Mouse (Mus musculus) spleen, postnatal 10 days (tissue): ENCODE results near the gene Daam2.
A peak's percentile ranks its signal among the peaks of the same experiment; 100 is the strongest.

ENCODE experiments used
- DNase-seq, 2 experiments: peaks; one replicate each; pipeline ENCODE4 v3.0.0; 2021 to 2022; ENCODE audit warnings: low spot score in 2 of 2

The Daam2 gene

GRCm38 (mm10) chr17:49563830-49564470 lies at the start of gene Daam2:
Daam2 (minus strand) TSS chr17:49564343.
- DNase-seq: peak in 1 of 2 experiments; percentile 19

GRCm38 (mm10) chr17:49610296-49610695 lies 46.2 kb upstream of the Daam2 start:
- DNase-seq: no peak

- DNase-seq: no peak
Measured at GRCm38 (mm10) chr17:49607351-49608027, 43.3 kb upstream of the Daam2 start.

GRCm38 (mm10) chr17:49605397-49605796 lies 41.3 kb upstream of the Daam2 start:
- no peak for DNase-seq

GRCm38 (mm10) chr17:49590051-49590450 lies 25.9 kb upstream of the Daam2 start:
- no peak for DNase-seq

GRCm38 (mm10) chr17:49582471-49582870 lies 18.3 kb upstream of the Daam2 start:
- no peak for DNase-seq

- DNase-seq: no peak
Measured at GRCm38 (mm10) chr17:49577321-49577720, 13.2 kb upstream of the Daam2 start.

GRCm38 (mm10) chr17:49568717-49569116 lies 4.6 kb upstream of the Daam2 start:
- DNase-seq: no peak

- no peak for DNase-seq
Measured at GRCm38 (mm10) chr17:49564489-49564888, 346 bp upstream of the Daam2 start.

- no peak for DNase-seq
Measured at GRCm38 (mm10) chr17:49563416-49563780, 745 bp downstream of the Daam2 start.

GRCm38 (mm10) chr17:49562701-49563415 lies 1.3 kb downstream of the Daam2 start:
- DNase-seq: no peak

GRCm38 (mm10) chr17:49561985-49562384 lies 2.2 kb downstream of the Daam2 start:
- DNase-seq: no peak

- no peak for DNase-seq
Measured at GRCm38 (mm10) chr17:49559786-49560289, 4.3 kb downstream of the Daam2 start.

- no peak for DNase-seq
Measured at GRCm38 (mm10) chr17:49556169-49556568, 8.0 kb downstream of the Daam2 start.

- no peak for DNase-seq
Measured at GRCm38 (mm10) chr17:49551991-49552390, 12.2 kb downstream of the Daam2 start.

GRCm38 (mm10) chr17:49551465-49551864 lies 12.7 kb downstream of the Daam2 start:
- DNase-seq: no peak

GRCm38 (mm10) chr17:49545997-49546396 lies 18.1 kb downstream of the Daam2 start:
- no peak for DNase-seq

- no peak for DNase-seq
Measured at GRCm38 (mm10) chr17:49545424-49545823, 18.7 kb downstream of the Daam2 start.

- DNase-seq: no peak
Measured at GRCm38 (mm10) chr17:49544561-49544960, 19.6 kb downstream of the Daam2 start.

- DNase-seq: no peak
Measured at GRCm38 (mm10) chr17:49540706-49541105, 23.4 kb downstream of the Daam2 start.

- no peak for DNase-seq
Measured at GRCm38 (mm10) chr17:49539204-49539603, 24.9 kb downstream of the Daam2 start.

- no peak for DNase-seq
Measured at GRCm38 (mm10) chr17:49535580-49535979, 28.6 kb downstream of the Daam2 start.

GRCm38 (mm10) chr17:49534267-49534719 lies 29.9 kb downstream of the Daam2 start:
- DNase-seq: no peak
